Mouse (Mus musculus) thymus, adult 2 months (tissue): ENCODE measurements at regions not wholly inside any gene's neighbourhood (a gene's known extent, or its start where the extent isn't known, plus 50 kb on each side); places are given as distances from the start of the nearest gene placed in this dataset.

ENCODE experiments used
- CTCF ChIP-seq: fragments of 200-500 bp; IDR thresholded peaks from 2 replicates; pipeline ENCODE4 v1.5.1; 2012; ENCODE audit warnings: mild to moderate bottlenecking, control low read depth, low read length, moderate library complexity, borderline replicate concordance; ENCODE audit not compliant: control insufficient read depth, poor library complexity, insufficient read depth; ENCODE audit errors: extremely low read depth
- POLR2A ChIP-seq: fragments of 200-500 bp; IDR thresholded peaks from 2 replicates; pipeline ENCODE4 v1.6.1; 2012; ENCODE audit warnings: mild to moderate bottlenecking, low read length, control low read depth, moderate library complexity; ENCODE audit not compliant: control insufficient read depth, poor library complexity, insufficient read depth; ENCODE audit errors: extremely low read depth

GRCm38 (mm10) chr10:9429085-9429484 is 245.9 kb downstream of the Samd5 start:
- TF ChIP-seq POLR2A (no peak), CTCF (no peak)
